Mouse (Mus musculus): ENCODE measurements at regions not wholly inside any gene's neighbourhood (a gene's known extent, or its start where the extent isn't known, plus 50 kb on each side); places are given as distances from the start of the nearest gene placed in this dataset.
"Not testable (repeated sequence)": the region's sequence is repeated elsewhere in the genome, so short reads cannot be mapped to it uniquely, and the experiment has no call there.

- Histone ChIP-seq H3K9ac (replicated peaks; ENCODE audit: low read length, poor library complexity, severe bottlenecking) (no peak overlapping the region), H3K36me3 (ENCODE audit: insufficient read depth, low read length) (no peaks in the 10 kb centered on the region), H3K4me1 (ENCODE audit: insufficient read depth, low read length) (no peaks in the 10 kb centered on the region), H3K27me3 (ENCODE audit: insufficient read depth, low read length) (no peaks in the 10 kb centered on the region), H3K4me3 (ENCODE audit: low read depth, low read length) (no peak overlapping the region), H3K27ac (ENCODE audit: low read depth, low read length) (no peak overlapping the region), H3K4me2 (ENCODE audit: low read depth, low read length, poor library complexity, severe bottlenecking) (no peak overlapping the region), H3K9me3 (ENCODE audit: low read length) (no peaks in the 10 kb centered on the region)
- TF ChIP-seq CTCF (IDR thresholded peaks at IDR 0.05): no peak
- 92% methylated on average over 6 of the region's 6 CpGs for WGBS
- DNase-seq (ENCODE audit: low spot score) (no peak), ATAC-seq (ENCODE audit: low FRiP score) (no peak)
Measured at GRCm38 (mm10) chr7:111869337-111869736, 89.6 kb upstream of the Galnt18 start.

- H3K4me2 ChIP-seq (ENCODE audit: low read depth, low read length, poor library complexity, severe bottlenecking): no peak overlapping the region
- H3K4me1 ChIP-seq (ENCODE audit: insufficient read depth, low read length): no peaks in the 10 kb centered on the region
- H3K9me3 ChIP-seq (ENCODE audit: low read length): no peaks in the 10 kb centered on the region
- no peak overlapping the region for H3K9ac ChIP-seq (replicated peaks; ENCODE audit: low read length, poor library complexity, severe bottlenecking)
- H3K4me3 ChIP-seq (ENCODE audit: low read depth, low read length): no peak overlapping the region
- DNase-seq (ENCODE audit: low spot score) (no peak), ATAC-seq (ENCODE audit: low FRiP score) (no peak)
- H3K27ac ChIP-seq (ENCODE audit: low read depth, low read length): no peak overlapping the region
- 50% methylated on average over 8 of the region's 8 CpGs for WGBS
- no peaks in the 10 kb centered on the region for H3K36me3 ChIP-seq (ENCODE audit: insufficient read depth, low read length)
- no peak for TF ChIP-seq CTCF (IDR thresholded peaks at IDR 0.05)
- H3K27me3 ChIP-seq (ENCODE audit: insufficient read depth, low read length): no peaks in the 10 kb centered on the region
Measured at GRCm38 (mm10) chr7:111863035-111863434, 83.3 kb upstream of the Galnt18 start.

- H3K36me3 ChIP-seq (ENCODE audit: insufficient read depth, low read length); H3K27me3 ChIP-seq (ENCODE audit: insufficient read depth, low read length); DNase-seq (ENCODE audit: low spot score); H3K27ac ChIP-seq (ENCODE audit: low read depth, low read length); H3K9me3 ChIP-seq (ENCODE audit: low read length); H3K9ac ChIP-seq (replicated peaks; ENCODE audit: low read length, poor library complexity, severe bottlenecking); H3K4me1 ChIP-seq (ENCODE audit: insufficient read depth, low read length); ATAC-seq (ENCODE audit: low FRiP score); H3K4me3 ChIP-seq (ENCODE audit: low read depth, low read length); H3K4me2 ChIP-seq (ENCODE audit: low read depth, low read length, poor library complexity, severe bottlenecking): not testable (repeated sequence)
- 86% methylated on average over 8 of the region's 8 CpGs for WGBS
Measured at GRCm38 (mm10) chr7:111858291-111858690, 78.5 kb upstream of the Galnt18 start.

- TF ChIP-seq CTCF (IDR thresholded peaks at IDR 0.05): no peak
- no peak for ATAC-seq (ENCODE audit: low FRiP score)
- Histone ChIP-seq H3K4me1 (ENCODE audit: insufficient read depth, low read length) (no peaks in the 10 kb centered on the region), H3K4me3 (ENCODE audit: low read depth, low read length) (no peak overlapping the region), H3K36me3 (ENCODE audit: insufficient read depth, low read length) (no peaks in the 10 kb centered on the region), H3K4me2 (ENCODE audit: low read depth, low read length, poor library complexity, severe bottlenecking) (no peak overlapping the region), H3K27ac (ENCODE audit: low read depth, low read length) (no peak overlapping the region), H3K9ac (replicated peaks; ENCODE audit: low read length, poor library complexity, severe bottlenecking) (no peak overlapping the region), H3K27me3 (ENCODE audit: insufficient read depth, low read length) (no peaks in the 10 kb centered on the region), H3K9me3 (ENCODE audit: low read length) (no peaks in the 10 kb centered on the region)
- DNase-seq (ENCODE audit: low spot score): no peak
- WGBS: 47% methylated on average over 5 of the region's 5 CpGs
Measured at GRCm38 (mm10) chr7:111856977-111857376, 77.2 kb upstream of the Galnt18 start.

- H3K27me3 ChIP-seq (ENCODE audit: insufficient read depth, low read length): no peaks in the 10 kb centered on the region
- TF ChIP-seq CTCF (IDR thresholded peaks at IDR 0.05): no peak
- no peak for DNase-seq (ENCODE audit: low spot score)
- WGBS: 71% methylated on average over 3 of the region's 3 CpGs
- no peak for ATAC-seq (ENCODE audit: low FRiP score)
- no peaks in the 10 kb centered on the region for H3K9me3 ChIP-seq (ENCODE audit: low read length)
- no peak overlapping the region for H3K9ac ChIP-seq (replicated peaks; ENCODE audit: low read length, poor library complexity, severe bottlenecking)
- no peaks in the 10 kb centered on the region for H3K36me3 ChIP-seq (ENCODE audit: insufficient read depth, low read length)
- no peaks in the 10 kb centered on the region for H3K4me1 ChIP-seq (ENCODE audit: insufficient read depth, low read length)
- no peak overlapping the region for H3K27ac ChIP-seq (ENCODE audit: low read depth, low read length)
- H3K4me2 ChIP-seq (ENCODE audit: low read depth, low read length, poor library complexity, severe bottlenecking): no peak overlapping the region
- H3K4me3 ChIP-seq (ENCODE audit: low read depth, low read length): no peak overlapping the region
Measured at GRCm38 (mm10) chr7:111855309-111855708, 75.5 kb upstream of the Galnt18 start.

GRCm38 (mm10) chr7:111846417-111846816, 66.6 kb upstream of the Galnt18 start:
- Histone ChIP-seq H3K4me1 (ENCODE audit: insufficient read depth, low read length) (no peaks in the 10 kb centered on the region), H3K9me3 (ENCODE audit: low read length) (no peaks in the 10 kb centered on the region), H3K4me2 (ENCODE audit: low read depth, low read length, poor library complexity, severe bottlenecking) (no peak overlapping the region), H3K4me3 (ENCODE audit: low read depth, low read length) (no peak overlapping the region), H3K27me3 (ENCODE audit: insufficient read depth, low read length) (no peaks in the 10 kb centered on the region), H3K36me3 (ENCODE audit: insufficient read depth, low read length) (no peaks in the 10 kb centered on the region), H3K9ac (replicated peaks; ENCODE audit: low read length, poor library complexity, severe bottlenecking) (no peak overlapping the region), H3K27ac (ENCODE audit: low read depth, low read length) (no peak overlapping the region)
- ATAC-seq (ENCODE audit: low FRiP score) (no peak), DNase-seq (ENCODE audit: low spot score) (no peak)
- no peak for TF ChIP-seq CTCF (IDR thresholded peaks at IDR 0.05)
- WGBS: 25% methylated on average over 1 of the region's 1 CpGs

GRCm38 (mm10) chr7:111843715-111844114, 63.9 kb upstream of the Galnt18 start:
- H3K9me3 ChIP-seq (ENCODE audit: low read length): no peaks in the 10 kb centered on the region
- no peak overlapping the region for H3K9ac ChIP-seq (replicated peaks; ENCODE audit: low read length, poor library complexity, severe bottlenecking)
- H3K27ac ChIP-seq (ENCODE audit: low read depth, low read length): no peak overlapping the region
- whole genome bisulfite sequencing: 80% methylated on average over 4 of the region's 4 CpGs
- no peak overlapping the region for H3K4me3 ChIP-seq (ENCODE audit: low read depth, low read length)
- no peak for DNase-seq (ENCODE audit: low spot score)
- H3K4me2 ChIP-seq (ENCODE audit: low read depth, low read length, poor library complexity, severe bottlenecking): no peak overlapping the region
- no peaks in the 10 kb centered on the region for H3K27me3 ChIP-seq (ENCODE audit: insufficient read depth, low read length)
- no peaks in the 10 kb centered on the region for H3K4me1 ChIP-seq (ENCODE audit: insufficient read depth, low read length)
- no peak for ATAC-seq (ENCODE audit: low FRiP score)
- TF ChIP-seq CTCF (IDR thresholded peaks at IDR 0.05): no peak
- no peaks in the 10 kb centered on the region for H3K36me3 ChIP-seq (ENCODE audit: insufficient read depth, low read length)
